Mouse (Mus musculus) ES-E14 (cell line): ENCODE data around the gene Fut7. TPM values are rescaled to one million over a fixed set of nuclear protein-coding genes. Genes with fewer than 3 reads are reported as not detected.

Source experiments
- DNase-seq: peaks from one replicate; pipeline ENCODE4 v3.0.0-alpha.2; 2013; ENCODE audit warnings: low read depth, low spot score
- H3K27ac ChIP-seq: 2 replicates; pipeline ENCODE4 v1.5.1; 2012; ENCODE audit warnings: low read depth, mild to moderate bottlenecking, low read length, moderate library complexity, mixed read lengths; ENCODE audit not compliant: poor library complexity, insufficient read depth, severe bottlenecking
- H3K36me3 ChIP-seq: 2 replicates; pipeline ENCODE4 v1.6.1; 2012; ENCODE audit warnings: mild to moderate bottlenecking, low read length, moderate library complexity, mixed read lengths; ENCODE audit not compliant: control insufficient read depth, poor library complexity, insufficient read depth, severe bottlenecking
- H3K4me1 ChIP-seq, 2 experiments: fragments of 150-350 bp in 1 of 2; sonication (generic) in 1 of 2; 2 replicates each; pipeline ENCODE4 v1.6.1; 2012; ENCODE audit warnings: low read length in 2 of 2, mild to moderate bottlenecking in 1 of 2, mixed read lengths in 1 of 2; ENCODE audit not compliant: control insufficient read depth in 2 of 2, insufficient read depth in 2 of 2, poor library complexity in 1 of 2
- H3K4me3 ChIP-seq, 2 experiments: fragments of 150-350 bp in 1 of 2; sonication (generic) in 1 of 2; 2 replicates each; pipeline ENCODE4 v1.5.1; 2012; ENCODE audit warnings: low read length in 2 of 2, low read depth in 1 of 2, mild to moderate bottlenecking in 1 of 2, mixed read lengths in 1 of 2; ENCODE audit not compliant: insufficient read depth in 1 of 2, poor library complexity in 1 of 2, severe bottlenecking in 1 of 2
- H3K9ac ChIP-seq: 2 replicates; pipeline ENCODE4 v1.6.1; 2012; ENCODE audit warnings: low read depth, mild to moderate bottlenecking, low read length, mixed read lengths; ENCODE audit not compliant: poor library complexity, insufficient read depth, severe bottlenecking
- H3K9me3 ChIP-seq: fragments of 150-350 bp; sonication (generic); 2 replicates; pipeline ENCODE4 v1.6.1; 2012; ENCODE audit warnings: low read depth, mild to moderate bottlenecking, low read length; ENCODE audit not compliant: control insufficient read depth, insufficient read depth
- CHD2 ChIP-seq: IDR thresholded peaks from 2 replicates; pipeline ENCODE4 v1.6.1; 2014; ENCODE audit warnings: mild to moderate bottlenecking, low read depth, low read length, inconsistent platforms
- HCFC1 ChIP-seq: IDR thresholded peaks from 2 replicates; pipeline ENCODE4 v1.6.1; 2012; ENCODE audit warnings: low read length, inconsistent platforms, borderline replicate concordance; ENCODE audit not compliant: insufficient read depth
- MAFK ChIP-seq: IDR thresholded peaks from 2 replicates; pipeline ENCODE4 v1.6.1; 2014; ENCODE audit warnings: mild to moderate bottlenecking, low read depth, low read length, inconsistent platforms; ENCODE audit not compliant: insufficient read depth
- ZC3H11A ChIP-seq: IDR thresholded peaks from 2 replicates; pipeline ENCODE4 v1.6.1; 2012; ENCODE audit warnings: low read depth, mild to moderate bottlenecking, inconsistent platforms, low read length, borderline replicate concordance
- ZNF384 ChIP-seq: IDR thresholded peaks from 2 replicates; pipeline ENCODE4 v1.6.1; 2012; ENCODE audit warnings: low read depth, low read length, inconsistent platforms
- in situ Hi-C, 2 experiments: fragments of 600-800 bp; cut with MboI; formaldehyde crosslinking; loops; one replicate each; pipeline ENCODE4 v1.15.1; 2025; ENCODE audit warnings: low sequenced_read_pairs in 2 of 2, inconsistent platforms in 1 of 2; ENCODE audit not compliant: unreplicated experiment in 2 of 2
- total RNA-seq: library from RNA; depleted of rRNA; stranded (reverse); fragments of 300-350 nt; gene quantifications from 2 replicates; pipeline ENCODE4 v1.2.3, GENCODE M21; 2012

Fut7 gene
- total RNA-seq, 1 experiment: not detected

GRCm38 (mm10) chr2:25460135-25460534, 37.1 kb downstream of the Fut7 start:
- no peak for DNase-seq
- no peak overlapping the region; the same call in 1 of the 2 replicates for H3K9ac ChIP-seq
- peaks cover 0 to 9% of the 10 kb centered on the region in 2 experiments; a peak in 1 of 4 replicates for H3K4me1 ChIP-seq
- H3K9me3 ChIP-seq: no peaks in the 10 kb centered on the region
- TF ChIP-seq ZNF384: no peak
- TF ChIP-seq HCFC1: no peak
- no peak for TF ChIP-seq CHD2
- no peak for TF ChIP-seq MAFK
- no peak for TF ChIP-seq ZC3H11A
- H3K4me3 ChIP-seq: peak overlapping the region; percentile 68 to 79
- H3K36me3 ChIP-seq: no peaks in the 10 kb centered on the region
- in situ Hi-C loops: no loop called here
- peak overlapping the region; percentile 23; the same call in 1 of the 2 replicates for H3K27ac ChIP-seq

- TF ChIP-seq HCFC1: no peak
- TF ChIP-seq MAFK: no peak
- TF ChIP-seq ZC3H11A: no peak
- TF ChIP-seq ZNF384: no peak
- TF ChIP-seq CHD2: no peak
Observed at GRCm38 (mm10) chr2:25460551-25461309, 37.7 kb downstream of the Fut7 start, which contains the start of gene Paxx. Gene Paxx (minus strand): TSS chr2:25461094.

GRCm38 (mm10) chr2:25461407-25461806, 38.3 kb downstream of the Fut7 start:
- TF ChIP-seq ZC3H11A: no peak
- no peak for TF ChIP-seq MAFK
- no peak for TF ChIP-seq HCFC1
- no peak for TF ChIP-seq CHD2
- no peak for TF ChIP-seq ZNF384
- DNase-seq: no peak
- Histone ChIP-seq H3K4me3 (peak overlapping the region; percentile 9 to 68; a peak in 2 of 4 replicates), H3K27ac (no peak overlapping the region), H3K9ac (no peak overlapping the region), H3K4me1 (peaks cover 0 to 7% of the 10 kb centered on the region in 2 experiments; a peak in 1 of 4 replicates), H3K36me3 (no peaks in the 10 kb centered on the region), H3K9me3 (no peaks in the 10 kb centered on the region)
- in situ Hi-C loops: no loop called here

More at GRCm38 (mm10) chr2:25460551-25461309, 37.7 kb downstream of the Fut7 start, which contains the start of gene Paxx:
- H3K36me3 ChIP-seq: no peaks in the 10 kb centered on the region
- peak within 1 kb of the TSS; percentile 23; the same call in 1 of the 2 replicates for H3K27ac ChIP-seq
- in situ Hi-C loops: no loop called here
- H3K9me3 ChIP-seq: no peaks in the 10 kb centered on the region
- peak; percentile 97 for DNase-seq
- H3K9ac ChIP-seq: peak within 1 kb of the TSS; percentile 82
- peak within 1 kb of the TSS; percentile 68 to 79 for H3K4me3 ChIP-seq
- H3K4me1 ChIP-seq: peaks cover 0 to 9% of the 10 kb centered on the region in 2 experiments; a peak in 1 of 4 replicates

- H3K4me1 ChIP-seq: peaks cover 0 to 3% of the 10 kb centered on the region in 2 experiments; a peak in 1 of 4 replicates
- TF ChIP-seq HCFC1 (no peak), ZC3H11A (no peak), CHD2 (no peak), MAFK (no peak), ZNF384 (no peak)
- no peaks in the 10 kb centered on the region for H3K9me3 ChIP-seq
- H3K9ac ChIP-seq: no peak overlapping the region
- in situ Hi-C loops: no loop called here
- no peak overlapping the region for H3K4me3 ChIP-seq
- DNase-seq: no peak
- no peak overlapping the region for H3K27ac ChIP-seq
- no peaks in the 10 kb centered on the region for H3K36me3 ChIP-seq
Observed at GRCm38 (mm10) chr2:25463630-25464029, 40.6 kb downstream of the Fut7 start.
